15 mouse cellular contexts compared by ENCODE assay signal in genomic region chr12:77140656-77141055, GRCm38 (mm10).
"Had no signal": no experiment of that assay in that cellular context is flagged by ENCODE, and none has a peak within 500 bp of the region (broad histone marks: within the 10 kb centered on the region; RNA-seq: fewer than 3 reads in every experiment).

No protein-coding gene starts in this region.

- H3K4me1 ChIP-seq: hindbrain, embryonic 13.5 days; hindbrain, embryonic 15.5 days; intestine, embryonic 15.5 days; kidney, embryonic 15.5 days; liver, embryonic 15.5 days had no signal

- H3K4me3 ChIP-seq: heart, adult 2 months; heart, embryonic 12.5 days; hindbrain, embryonic 13.5 days; hindbrain, embryonic 15.5 days; intestine, embryonic 15.5 days; kidney, embryonic 15.5 days; layer of hippocampus, adult 2 months; left cerebral cortex, adult 2 months; limb, embryonic 10.5 days; limb, embryonic 12.5 days; liver, embryonic 13.5 days; liver, embryonic 15.5 days had no signal

- H3K27ac ChIP-seq: heart, adult 2 months; hindbrain, embryonic 13.5 days; hindbrain, embryonic 15.5 days; hindbrain, postnatal 0 days; intestine, embryonic 15.5 days; kidney, embryonic 15.5 days; kidney, postnatal 0 days; layer of hippocampus, adult 2 months; left cerebral cortex, adult 2 months; limb, embryonic 10.5 days; limb, embryonic 12.5 days; liver, embryonic 13.5 days; liver, embryonic 15.5 days had no signal

- H3K9me3 ChIP-seq: heart, embryonic 12.5 days; hindbrain, embryonic 13.5 days; hindbrain, embryonic 15.5 days; intestine, embryonic 15.5 days; kidney, embryonic 15.5 days; limb, embryonic 10.5 days; limb, embryonic 12.5 days; liver, embryonic 13.5 days; liver, embryonic 15.5 days had no signal

- DNase-seq: liver; liver, embryonic 13.5 days had no signal

- H3K36me3 ChIP-seq: heart, embryonic 12.5 days; hindbrain, embryonic 13.5 days; hindbrain, embryonic 15.5 days; intestine, embryonic 15.5 days; kidney, embryonic 15.5 days; limb, embryonic 10.5 days; limb, embryonic 12.5 days; liver, embryonic 13.5 days; liver, embryonic 15.5 days had no signal

- H3K27me3 ChIP-seq: heart, embryonic 12.5 days; hindbrain, embryonic 13.5 days; hindbrain, embryonic 15.5 days; intestine, embryonic 15.5 days; kidney, embryonic 15.5 days; limb, embryonic 12.5 days; liver, embryonic 13.5 days; liver, embryonic 15.5 days had no signal
